Mouse (Mus musculus): Measurements from ENCODE around the gene Acot8.

Acot8 gene

GRCm38 (mm10) chr2:164760059-164760833 lies 44.4 kb downstream of the Acot8 start:
- in situ Hi-C loops (cut with MboI, MseI) = loop anchor here in 1 of 2 experiments (25.0 kb wide), 1 partner anchor 673 kb away; no protein-coding TSS in a partner anchor

GRCm38 (mm10) chr2:164758692-164759091 lies 46.0 kb downstream of the Acot8 start:
- in situ Hi-C loops (cut with MboI, MseI) = loop anchor here in 1 of 2 experiments (25.0 kb wide), 1 partner anchor 671 kb away; no protein-coding TSS in a partner anchor

GRCm38 (mm10) chr2:164757841-164758240 lies 46.8 kb downstream of the Acot8 start:
- in situ Hi-C loops (cut with MboI, MseI) = loop anchor here in 1 of 2 experiments (25.0 kb wide), 1 partner anchor 671 kb away; no protein-coding TSS in a partner anchor

GRCm38 (mm10) chr2:164754800-164755199 lies 49.9 kb downstream of the Acot8 start:
- in situ Hi-C loops (cut with MboI, MseI) = loop anchor here in 1 of 2 experiments (25.0 kb wide), 1 partner anchor 667 kb away; no protein-coding TSS in a partner anchor

GRCm38 (mm10) chr2:164754105-164754504 lies 50.6 kb downstream of the Acot8 start:
- in situ Hi-C loops (cut with MboI, MseI) = loop anchor here in 1 of 2 experiments (25.0 kb wide), 1 partner anchor 667 kb away; no protein-coding TSS in a partner anchor

GRCm38 (mm10) chr2:164752454-164752853 lies 52.2 kb downstream of the Acot8 start:
- in situ Hi-C loops (cut with MboI, MseI) = loop anchor here in 1 of 2 experiments (25.0 kb wide), 1 partner anchor 665 kb away; no protein-coding TSS in a partner anchor

GRCm38 (mm10) chr2:164748991-164749390 lies 55.7 kb downstream of the Acot8 start:
- in situ Hi-C loops (cut with MboI, MseI) = loop anchor here in 1 of 2 experiments (10.0 kb wide), 1 partner anchor 1694 kb away; the partner anchor contains the start of gene Mybl2

GRCm38 (mm10) chr2:164748191-164748590 lies 56.5 kb downstream of the Acot8 start:
- in situ Hi-C loops (cut with MboI, MseI) = loop anchor here in 1 of 2 experiments (10.0 kb wide), 1 partner anchor 1693 kb away; the partner anchor contains the start of gene Mybl2

GRCm38 (mm10) chr2:164746693-164747092 lies 58.0 kb downstream of the Acot8 start:
- in situ Hi-C loops (cut with MboI, MseI) = loop anchor here in 1 of 2 experiments (10.0 kb wide), 1 partner anchor 1692 kb away; the partner anchor contains the start of gene Mybl2

- in situ Hi-C loops (cut with MboI, MseI) = loop anchor here in 1 of 2 experiments (10.0 kb wide), 1 partner anchor 1691 kb away; the partner anchor contains the start of gene Mybl2
Observed at GRCm38 (mm10) chr2:164745843-164746479, 58.7 kb downstream of the Acot8 start, which contains the start of the genes Wfdc3 and Dnttip1. Gene Wfdc3 (minus strand): TSS chr2:164745931. Gene Dnttip1 (plus strand): TSS chr2:164745983.

- in situ Hi-C loops (cut with MboI, MseI) = loop anchor here in 1 of 2 experiments (10.0 kb wide), 1 partner anchor 1690 kb away; the partner anchor contains the start of gene Mybl2
Observed at GRCm38 (mm10) chr2:164744987-164745386, 59.7 kb downstream of the Acot8 start.

All from T-helper 17 cell (primary cell).